Mouse (Mus musculus): ENCODE measurements around the gene Zfp316. TPM values are rescaled to one million over a fixed set of nuclear protein-coding genes. Genes with fewer than 3 reads are reported as not detected.

Zfp316 gene
- polyA plus RNA-seq, 1 experiment from 2014 or later = 3.6 TPM

- Histone ChIP-seq H3K9me3 (no peaks in the 10 kb centered on the region), H3K4me2 (peak overlapping the region; percentile 73; the same call in 1 of the 2 replicates), H3K4me3 (peak overlapping the region; percentile 13), H3K9ac (no peak overlapping the region), H3K36me3 (peaks cover 47% of the 10 kb centered on the region), H3K27ac (no peak overlapping the region), H3K27me3 (peaks cover 78% of the 10 kb centered on the region), H3K4me1 (peaks cover 21% of the 10 kb centered on the region)
- ATAC-seq (ENCODE audit: insufficient number of reproducible peaks, low FRiP score, low TSS enrichment, low read depth) = no peak
- 25% methylated on average over 66 of the region's 66 CpGs for WGBS
Measured at GRCm38 (mm10) chr5:143254487-143255130, 15.2 kb downstream of the Zfp316 start.

- H3K36me3 ChIP-seq = peaks cover 46% of the 10 kb centered on the region
- no peak for ATAC-seq (ENCODE audit: insufficient number of reproducible peaks, low FRiP score, low TSS enrichment, low read depth)
- peaks cover 78% of the 10 kb centered on the region for H3K27me3 ChIP-seq
- H3K27ac ChIP-seq = no peak overlapping the region
- H3K9ac ChIP-seq = no peak overlapping the region
- H3K9me3 ChIP-seq = no peaks in the 10 kb centered on the region
- WGBS = 7% methylated on average over 71 of the region's 81 CpGs
- H3K4me3 ChIP-seq = peak overlapping the region; percentile 42
- H3K4me1 ChIP-seq = peaks cover 21% of the 10 kb centered on the region
- H3K4me2 ChIP-seq = peak overlapping the region; percentile 73
Measured at GRCm38 (mm10) chr5:143253881-143254486, 15.8 kb downstream of the Zfp316 start.

DNA sequence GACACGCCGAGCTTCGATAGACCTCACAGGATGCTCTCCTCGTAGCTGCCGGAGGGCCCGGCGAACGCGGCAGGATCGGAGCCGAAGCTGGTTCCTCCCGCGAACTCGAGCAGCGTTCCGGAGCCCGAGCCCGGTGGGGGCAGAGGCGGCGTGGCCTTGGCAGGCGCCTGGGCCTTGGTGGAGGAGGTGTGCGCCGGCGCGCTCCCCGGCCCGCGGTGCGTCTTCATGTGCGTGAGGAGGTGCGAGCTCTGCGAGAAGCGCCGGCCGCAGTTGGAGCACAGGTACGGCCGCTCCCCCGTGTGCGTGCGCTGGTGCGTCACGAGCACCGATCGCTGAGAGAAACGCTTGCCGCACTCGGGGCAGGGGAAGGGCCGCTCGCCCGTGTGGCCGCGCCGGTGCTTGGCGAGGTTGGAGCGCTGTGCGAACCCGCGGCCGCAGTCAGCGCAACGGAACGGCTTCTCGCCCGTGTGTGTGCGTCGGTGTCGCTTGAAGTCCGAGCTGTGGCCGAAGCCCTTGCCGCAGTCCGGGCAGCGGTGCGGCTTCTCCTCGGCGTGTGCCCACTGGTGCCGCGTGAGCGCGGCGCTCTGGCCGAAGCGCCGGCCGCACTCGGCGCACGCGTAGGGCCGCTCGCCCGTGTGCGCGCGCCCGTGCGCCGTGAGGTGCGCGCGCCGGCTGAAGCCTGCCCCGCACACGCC lies 16.5 kb downstream of the Zfp316 start:
- 5% methylated on average over 103 of the region's 103 CpGs for WGBS
- Histone ChIP-seq H3K9ac (no peak overlapping the region), H3K27ac (no peak overlapping the region), H3K4me2 (peak overlapping the region; percentile 73), H3K9me3 (no peaks in the 10 kb centered on the region), H3K4me1 (peaks cover 21% of the 10 kb centered on the region), H3K27me3 (peaks cover 74% of the 10 kb centered on the region), H3K4me3 (peak overlapping the region; percentile 42), H3K36me3 (peaks cover 51% of the 10 kb centered on the region)
- ATAC-seq (ENCODE audit: insufficient number of reproducible peaks, low FRiP score, low TSS enrichment, low read depth) = no peak

DNA sequence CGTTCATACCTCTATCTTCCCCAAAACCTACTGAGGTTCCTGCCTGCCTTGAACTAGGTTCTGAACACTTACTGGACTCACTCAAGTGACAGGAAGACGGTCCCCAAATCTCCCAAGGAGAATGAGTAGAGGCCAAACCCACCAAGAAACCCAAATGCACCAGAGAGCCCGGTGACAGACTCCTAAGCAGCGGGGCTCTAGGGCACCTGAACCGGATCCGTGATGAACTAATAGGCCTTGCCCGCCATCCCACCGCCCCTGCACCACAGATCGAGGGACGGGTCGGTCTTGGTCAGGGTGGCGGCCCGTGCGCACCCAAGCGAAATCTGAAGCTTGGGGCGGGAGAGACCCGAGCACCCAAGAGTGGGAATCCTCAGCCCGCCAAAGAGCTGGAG lies 17.0 kb downstream of the Zfp316 start:
- H3K9ac ChIP-seq = no peak overlapping the region
- no peak overlapping the region for H3K27ac ChIP-seq
- H3K4me3 ChIP-seq = peak overlapping the region; percentile 42; the same call in 1 of the 2 replicates
- H3K4me1 ChIP-seq = peaks cover 21% of the 10 kb centered on the region
- no peaks in the 10 kb centered on the region for H3K9me3 ChIP-seq
- 34% methylated on average over 18 of the region's 18 CpGs for WGBS
- H3K27me3 ChIP-seq = peaks cover 71% of the 10 kb centered on the region
- no peak for ATAC-seq (ENCODE audit: insufficient number of reproducible peaks, low FRiP score, low TSS enrichment, low read depth)
- peak overlapping the region; percentile 73 for H3K4me2 ChIP-seq
- peaks cover 57% of the 10 kb centered on the region for H3K36me3 ChIP-seq

DNA sequence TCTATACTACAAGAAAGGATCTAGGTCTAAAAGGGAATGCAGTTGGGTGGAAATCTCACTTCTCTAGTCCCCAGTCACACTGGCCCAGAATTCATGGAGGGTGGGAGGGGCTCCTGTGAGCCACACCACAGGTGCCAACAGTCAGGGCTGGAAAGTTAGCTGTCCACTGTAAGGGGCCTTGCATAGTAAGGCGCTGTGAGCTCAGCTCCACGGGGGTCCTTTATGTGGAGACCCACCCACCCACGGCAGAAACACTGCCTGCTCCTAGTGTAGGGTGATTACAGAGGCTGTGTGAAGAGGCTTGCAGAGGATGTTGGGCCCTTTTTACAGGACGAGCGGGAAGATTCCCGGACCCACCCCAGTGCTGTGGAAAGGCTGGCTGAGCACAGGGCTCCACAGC lies 17.8 kb downstream of the Zfp316 start:
- peaks cover 61% of the 10 kb centered on the region for H3K36me3 ChIP-seq

GRCm38 (mm10) chr5:143244926-143245325 lies 24.9 kb downstream of the Zfp316 start:
- ATAC-seq (ENCODE audit: insufficient number of reproducible peaks, low FRiP score, low TSS enrichment, low read depth) = no peak
- H3K4me3 ChIP-seq = no peak overlapping the region
- peaks cover 89% of the 10 kb centered on the region for H3K36me3 ChIP-seq
- H3K9me3 ChIP-seq = no peaks in the 10 kb centered on the region
- no peaks in the 10 kb centered on the region for H3K4me1 ChIP-seq
- H3K4me2 ChIP-seq = no peak overlapping the region
- H3K9ac ChIP-seq = no peak overlapping the region
- no peaks in the 10 kb centered on the region for H3K27me3 ChIP-seq
- H3K27ac ChIP-seq = no peak overlapping the region
- 96% methylated on average over 26 of the region's 26 CpGs for WGBS

More for the DNA sequence above, 17.8 kb downstream of the Zfp316 start:
- WGBS = 61% methylated on average over 6 of the region's 6 CpGs
- H3K4me1 ChIP-seq = peaks cover 21% of the 10 kb centered on the region
- no peak overlapping the region for H3K27ac ChIP-seq
- H3K4me2 ChIP-seq = no peak overlapping the region
- H3K27me3 ChIP-seq = peaks cover 63% of the 10 kb centered on the region
- H3K9ac ChIP-seq = no peak overlapping the region
- no peaks in the 10 kb centered on the region for H3K9me3 ChIP-seq
- ATAC-seq (ENCODE audit: insufficient number of reproducible peaks, low FRiP score, low TSS enrichment, low read depth) = no peak
- no peak overlapping the region for H3K4me3 ChIP-seq

- no peaks in the 10 kb centered on the region for H3K9me3 ChIP-seq
- peak overlapping the region; percentile 91 for H3K4me3 ChIP-seq
- no peak for ATAC-seq (ENCODE audit: insufficient number of reproducible peaks, low FRiP score, low TSS enrichment, low read depth)
- no peaks in the 10 kb centered on the region for H3K27me3 ChIP-seq
- peaks cover 10% of the 10 kb centered on the region for H3K4me1 ChIP-seq
- peak overlapping the region; percentile 82 for H3K4me2 ChIP-seq
- no peak overlapping the region; the same call in 1 of the 2 replicates for H3K27ac ChIP-seq
- peak overlapping the region; percentile 96; the same call in 1 of the 2 replicates for H3K9ac ChIP-seq
- 37% methylated on average over 9 of the region's 9 CpGs for WGBS
- H3K36me3 ChIP-seq = peaks cover 36% of the 10 kb centered on the region
Measured at GRCm38 (mm10) chr5:143236036-143236435, 33.8 kb downstream of the Zfp316 start.

DNA sequence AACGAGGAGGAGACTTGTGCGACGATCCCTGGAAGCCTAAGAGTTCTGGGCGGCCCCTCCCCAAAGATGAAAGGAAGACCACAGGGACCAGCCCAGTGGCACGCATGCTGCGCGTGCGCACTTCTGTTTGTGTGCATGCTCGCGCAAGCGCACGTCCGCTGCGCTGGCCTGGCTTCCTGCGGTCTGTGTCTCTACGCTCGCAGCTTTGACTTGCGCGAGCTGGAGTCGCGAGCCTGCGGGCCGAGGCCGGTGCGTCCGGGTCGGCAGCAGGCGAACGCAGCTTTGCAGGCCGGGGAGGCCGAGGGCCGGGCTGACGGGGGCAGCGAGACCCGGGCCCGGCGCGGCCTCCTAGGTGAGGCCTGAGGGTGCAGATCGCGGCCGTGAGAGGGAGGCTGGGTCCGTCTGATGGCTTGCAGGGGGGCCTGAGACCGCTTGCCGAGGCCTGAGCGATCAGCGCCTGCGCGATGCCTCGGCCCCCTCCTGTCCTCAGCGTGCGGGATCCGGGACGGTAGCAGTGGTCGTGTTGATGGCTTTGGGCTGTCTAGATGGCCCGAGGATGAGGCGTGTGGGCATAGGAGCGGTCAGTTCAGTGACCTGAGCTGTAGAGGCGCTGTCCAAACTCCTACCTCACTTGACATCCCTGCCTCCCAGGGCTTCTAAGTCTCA lies 34.7 kb downstream of the Zfp316 start, which contains the start of gene Zfp12:
Gene Zfp12 (plus strand): TSS at position 136 of the 666 bp plus-strand sequence.
- ATAC-seq (ENCODE audit: insufficient number of reproducible peaks, low FRiP score, low TSS enrichment, low read depth) = peak; percentile 95
- peaks cover 27% of the 10 kb centered on the region for H3K36me3 ChIP-seq
- H3K9me3 ChIP-seq = no peaks in the 10 kb centered on the region
- peak within 1 kb of the TSS; percentile 99 for H3K27ac ChIP-seq
- peak within 1 kb of the TSS; percentile 91 for H3K4me3 ChIP-seq
- peaks cover 10% of the 10 kb centered on the region for H3K4me1 ChIP-seq
- peak within 1 kb of the TSS; percentile 96 for H3K9ac ChIP-seq
- no peaks in the 10 kb centered on the region for H3K27me3 ChIP-seq
- WGBS = under 1% methylated on average over 58 of the region's 58 CpGs
- H3K4me2 ChIP-seq = peak within 1 kb of the TSS; percentile 82

GRCm38 (mm10) chr5:143226790-143227189 lies 43.0 kb downstream of the Zfp316 start, which contains the start of gene Spdye4a:
Gene Spdye4a, minus strand, starts transcription at chr5:143226890.
- Histone ChIP-seq H3K9ac (no peak within 1 kb of the TSS), H3K27ac (no peak within 1 kb of the TSS), H3K4me2 (no peak within 1 kb of the TSS), H3K36me3 (no peaks in the 10 kb centered on the region), H3K4me3 (no peak within 1 kb of the TSS), H3K4me1 (no peaks in the 10 kb centered on the region), H3K9me3 (no peaks in the 10 kb centered on the region), H3K27me3 (no peaks in the 10 kb centered on the region)
- 80% methylated on average over 3 of the region's 3 CpGs for WGBS
- no peak for ATAC-seq (ENCODE audit: insufficient number of reproducible peaks, low FRiP score, low TSS enrichment, low read depth)

GRCm38 (mm10) chr5:143222287-143222686 lies 47.5 kb downstream of the Zfp316 start:
- Histone ChIP-seq H3K27me3 (no peaks in the 10 kb centered on the region), H3K9me3 (no peaks in the 10 kb centered on the region), H3K4me3 (no peak overlapping the region), H3K36me3 (no peaks in the 10 kb centered on the region), H3K27ac (no peak overlapping the region), H3K9ac (no peak overlapping the region), H3K4me1 (no peaks in the 10 kb centered on the region), H3K4me2 (no peak overlapping the region)
- WGBS = 52% methylated on average over 1 of the region's 1 CpGs
- ATAC-seq (ENCODE audit: insufficient number of reproducible peaks, low FRiP score, low TSS enrichment, low read depth) = no peak

GRCm38 (mm10) chr5:143220996-143221395 lies 48.8 kb downstream of the Zfp316 start:
- no peak overlapping the region for H3K27ac ChIP-seq
- ATAC-seq (ENCODE audit: insufficient number of reproducible peaks, low FRiP score, low TSS enrichment, low read depth) = no peak
- no peak overlapping the region for H3K4me2 ChIP-seq
- H3K4me3 ChIP-seq = no peak overlapping the region
- H3K36me3 ChIP-seq = no peaks in the 10 kb centered on the region
- H3K27me3 ChIP-seq = no peaks in the 10 kb centered on the region
- H3K4me1 ChIP-seq = no peaks in the 10 kb centered on the region
- 78% methylated on average over 5 of the region's 5 CpGs for WGBS
- H3K9ac ChIP-seq = no peak overlapping the region
- H3K9me3 ChIP-seq = no peaks in the 10 kb centered on the region
